Mouse (Mus musculus): ENCODE measurements at regions not wholly inside any gene's neighbourhood (a gene's known extent, or its start where the extent isn't known, plus 50 kb on each side); places are given as distances from the start of the nearest gene placed in this dataset.

DNA sequence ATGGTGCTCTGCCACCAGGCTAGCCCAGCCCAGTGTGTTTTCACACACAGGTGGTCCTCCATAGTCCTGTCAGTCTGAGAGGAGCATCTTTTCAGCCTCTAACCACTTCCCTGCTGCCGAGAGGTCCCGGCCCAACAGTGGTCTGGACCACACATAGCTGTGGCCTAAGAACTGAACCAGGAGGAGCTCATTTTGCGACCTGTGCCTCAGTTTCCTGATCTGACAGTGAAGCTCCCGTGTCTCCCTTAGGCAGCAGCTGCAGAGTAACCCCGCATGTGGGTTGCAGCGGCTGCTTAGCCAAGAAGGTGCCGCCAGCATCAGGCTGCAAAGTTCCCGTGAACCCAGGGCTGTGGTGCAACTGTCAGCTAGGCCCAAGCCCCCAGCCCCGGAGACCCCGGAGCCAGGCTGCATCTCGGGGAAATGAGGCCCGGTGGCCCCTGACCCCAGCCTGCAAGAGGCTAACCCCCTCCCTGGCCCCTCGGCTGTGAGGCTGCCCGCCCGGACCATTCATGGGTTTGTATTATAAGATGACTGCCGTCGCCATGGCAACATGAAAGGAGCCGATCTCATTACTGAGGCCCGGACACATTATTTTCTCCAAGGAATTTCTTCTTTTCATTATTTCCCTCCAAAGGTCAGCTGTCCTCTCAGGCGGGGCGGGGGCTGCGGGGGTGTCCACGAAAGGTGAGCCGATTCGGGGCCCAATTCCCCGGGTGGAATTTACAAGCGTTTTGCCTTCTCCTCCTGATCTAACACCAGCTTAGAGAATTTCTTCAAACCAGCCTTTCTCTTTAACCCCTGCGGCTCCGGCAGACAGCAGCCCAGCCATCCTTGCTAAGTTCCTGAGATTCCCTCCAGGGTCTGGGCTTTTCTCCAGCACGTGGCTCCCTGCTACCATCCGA, 152.6 kb upstream of the Gm26897 start:
- TF ChIP-seq EP300 (IDR thresholded peaks at IDR 0.05; ENCODE audit: low read depth) (no peak), CTCF (IDR thresholded peaks at IDR 0.05; ENCODE audit: low read depth) (no peak)
